Mouse (Mus musculus) testis, adult 2 months (tissue): ENCODE measurements around the gene BC049352.

Source experiments
- CTCF ChIP-seq: fragments of 200-500 bp; IDR thresholded peaks from 2 replicates; pipeline ENCODE4 v1.5.1; 2012; ENCODE audit warnings: low read depth, mild to moderate bottlenecking, inconsistent platforms, low read length, moderate library complexity; ENCODE audit not compliant: control insufficient read depth, insufficient read depth, insufficient replicate concordance
- POLR2A ChIP-seq: fragments of 200-500 bp; IDR thresholded peaks from 2 replicates; pipeline ENCODE4 v1.6.1; 2012; ENCODE audit warnings: low read depth, mild to moderate bottlenecking, inconsistent platforms, low read length, moderate library complexity; ENCODE audit not compliant: control insufficient read depth

DNA sequence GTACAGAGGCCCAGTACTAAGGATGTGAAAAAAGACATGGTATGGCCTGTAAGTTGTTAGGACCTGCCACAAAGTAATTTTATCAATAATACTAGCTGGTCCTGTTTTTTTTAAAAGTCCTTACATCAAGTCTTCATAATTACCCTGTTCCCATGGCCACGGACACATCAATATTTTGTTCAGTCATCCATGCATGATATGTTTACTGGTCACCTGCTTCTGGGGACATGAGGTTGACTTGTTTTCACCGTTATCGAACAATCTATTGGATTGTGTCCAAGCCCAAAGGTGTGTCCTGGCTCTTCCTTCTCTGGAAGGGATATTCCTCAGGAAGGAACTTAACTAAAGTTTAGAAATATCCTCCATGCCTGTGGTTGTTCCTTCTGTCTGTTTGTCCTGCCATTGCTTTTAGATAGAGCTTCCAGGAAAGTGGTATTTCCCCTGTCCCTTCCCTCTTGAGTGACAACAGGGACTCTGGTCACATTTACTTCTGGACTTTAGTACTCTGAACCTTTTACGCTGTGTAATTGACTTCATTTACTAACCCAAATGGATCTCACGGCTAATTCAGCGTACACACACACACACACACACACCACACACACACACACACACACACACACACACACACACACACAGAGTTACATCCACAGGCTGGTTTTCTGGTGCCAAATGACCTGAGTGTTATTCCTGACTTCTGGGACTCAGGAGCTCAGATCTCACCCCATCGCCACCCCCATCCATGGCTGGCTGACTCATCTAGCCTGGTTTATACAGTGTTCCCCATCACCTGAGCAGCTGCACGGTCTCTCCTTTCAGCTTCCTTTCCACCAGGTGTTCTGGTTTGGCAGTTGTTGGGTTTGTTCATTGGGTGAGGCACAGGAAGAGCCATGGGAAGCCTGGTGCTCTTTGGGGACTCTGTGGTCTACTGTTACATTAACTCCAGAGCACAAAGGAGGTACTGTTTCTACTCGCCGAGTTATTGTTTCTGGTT, 7.1 kb downstream of the BC049352 start:
- TF ChIP-seq CTCF: no peak
- TF ChIP-seq POLR2A: no peak
